Mouse (Mus musculus) hindbrain, embryonic 13.5 days (tissue): ENCODE measurements at regions not wholly inside any gene's neighbourhood (a gene's known extent, or its start where the extent isn't known, plus 50 kb on each side); places are given as distances from the start of the nearest gene placed in this dataset.
A peak's percentile ranks its signal among the peaks of the same experiment; 100 is the strongest.

Experiments used
- ATAC-seq: fragments of 200-750 bp; cut with Nextera tagmentation; 2 replicates; pipeline ENCODE4 v1.8.0; 2017; ENCODE audit warnings: moderate TSS enrichment; ENCODE audit not compliant: low FRiP score
- H3K27ac ChIP-seq: fragments of 300-500 bp; sonication (generic); 2 replicates; pipeline ENCODE4 v1.5.1; 2015; ENCODE audit warnings: inconsistent platforms, mild to moderate bottlenecking, moderate library complexity
- H3K27me3 ChIP-seq: fragments of 300-500 bp; sonication (generic); 2 replicates; pipeline ENCODE4 v1.6.1; 2015; ENCODE audit warnings: mild to moderate bottlenecking, inconsistent platforms
- H3K36me3 ChIP-seq: fragments of 300-500 bp; sonication (generic); 2 replicates; pipeline ENCODE4 v1.6.1; 2015; ENCODE audit warnings: mild to moderate bottlenecking, inconsistent platforms
- H3K4me1 ChIP-seq: fragments of 300-500 bp; sonication (generic); replicated peaks from 2 replicates; pipeline ENCODE4 v1.6.1; 2015; ENCODE audit warnings: inconsistent platforms
- H3K4me2 ChIP-seq: fragments of 300-500 bp; sonication (generic); 2 replicates; pipeline ENCODE4 v1.6.1; 2015; ENCODE audit warnings: inconsistent platforms, mild to moderate bottlenecking, moderate library complexity
- H3K4me3 ChIP-seq: fragments of 300-500 bp; sonication (generic); 2 replicates; pipeline ENCODE4 v1.5.1; 2015; ENCODE audit warnings: mild to moderate bottlenecking, inconsistent platforms
- H3K9ac ChIP-seq: fragments of 300-500 bp; sonication (generic); 2 replicates; pipeline ENCODE4 v1.6.1; 2015; ENCODE audit warnings: mild to moderate bottlenecking, inconsistent platforms
- H3K9me3 ChIP-seq: fragments of 300-500 bp; sonication (generic); 2 replicates; pipeline ENCODE4 v1.6.1; 2016; ENCODE audit warnings: inconsistent platforms
- WGBS: fragments of 180-500 bp; shearing (Covaris S2); methylation state at CpG from one replicate; pipeline ENCODE4 v1.1.7; 2015; 5-methylcytosine and 5-hydroxymethylcytosine counted together

DNA sequence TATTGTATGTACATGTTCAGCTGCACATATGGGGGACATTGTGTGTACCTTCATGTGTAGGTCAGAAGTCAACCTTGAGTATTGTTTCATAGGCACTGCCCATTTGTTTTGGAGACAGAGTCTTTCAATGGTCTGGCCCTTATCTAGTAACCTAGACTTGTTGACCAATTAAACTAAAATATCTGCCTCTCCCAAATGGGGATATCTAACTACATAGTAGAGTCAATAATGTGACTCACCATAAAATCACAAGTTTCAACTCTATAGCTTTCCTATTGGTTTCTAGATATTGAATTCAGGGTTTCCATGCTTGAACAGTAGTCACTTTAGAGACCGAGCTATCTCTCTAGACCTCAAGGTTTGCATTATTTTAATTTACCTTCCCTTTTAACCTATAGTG lies 174.0 kb upstream of the Celf2 start:
- no peak overlapping the region for H3K27ac ChIP-seq
- WGBS, result 95% methylated on average over 1 of the region's 1 CpGs
- no peaks in the 10 kb centered on the region for H3K36me3 ChIP-seq
- no peaks in the 10 kb centered on the region for H3K4me1 ChIP-seq
- H3K9me3 ChIP-seq, result no peaks in the 10 kb centered on the region
- H3K9ac ChIP-seq, result no peak overlapping the region
- H3K27me3 ChIP-seq, result no peaks in the 10 kb centered on the region
- no peak for ATAC-seq
- no peak overlapping the region for H3K4me2 ChIP-seq
- H3K4me3 ChIP-seq, result no peak overlapping the region

DNA sequence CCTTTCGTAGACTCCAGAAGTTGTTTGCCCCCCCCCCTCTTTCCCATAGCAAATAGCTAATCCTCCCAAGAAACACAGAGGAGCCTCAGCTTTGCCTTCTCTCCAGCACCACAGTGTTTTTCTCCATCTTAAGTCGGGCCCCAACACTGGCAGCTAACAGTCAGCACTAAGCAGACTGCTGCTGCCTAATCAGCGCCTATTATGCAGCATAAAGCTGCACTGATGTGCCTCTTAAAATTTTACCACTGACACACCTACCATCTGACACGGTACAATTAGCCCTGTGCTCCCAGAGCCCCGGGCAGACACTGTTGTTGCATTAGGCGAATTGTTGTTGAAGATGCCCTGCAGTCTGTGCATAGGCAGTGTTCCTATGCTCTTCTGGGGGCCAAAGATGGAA lies 131.5 kb upstream of the Celf2 start:
- no peak for ATAC-seq
- Histone ChIP-seq H3K9me3 (no peaks in the 10 kb centered on the region), H3K27me3 (no peaks in the 10 kb centered on the region), H3K27ac (no peak overlapping the region), H3K4me2 (no peak overlapping the region), H3K4me3 (no peak overlapping the region), H3K4me1 (peaks cover 6% of the 10 kb centered on the region; the same call in 1 of the 2 replicates), H3K36me3 (no peaks in the 10 kb centered on the region), H3K9ac (no peak overlapping the region)
- 68% methylated on average over 6 of the region's 6 CpGs for WGBS

DNA sequence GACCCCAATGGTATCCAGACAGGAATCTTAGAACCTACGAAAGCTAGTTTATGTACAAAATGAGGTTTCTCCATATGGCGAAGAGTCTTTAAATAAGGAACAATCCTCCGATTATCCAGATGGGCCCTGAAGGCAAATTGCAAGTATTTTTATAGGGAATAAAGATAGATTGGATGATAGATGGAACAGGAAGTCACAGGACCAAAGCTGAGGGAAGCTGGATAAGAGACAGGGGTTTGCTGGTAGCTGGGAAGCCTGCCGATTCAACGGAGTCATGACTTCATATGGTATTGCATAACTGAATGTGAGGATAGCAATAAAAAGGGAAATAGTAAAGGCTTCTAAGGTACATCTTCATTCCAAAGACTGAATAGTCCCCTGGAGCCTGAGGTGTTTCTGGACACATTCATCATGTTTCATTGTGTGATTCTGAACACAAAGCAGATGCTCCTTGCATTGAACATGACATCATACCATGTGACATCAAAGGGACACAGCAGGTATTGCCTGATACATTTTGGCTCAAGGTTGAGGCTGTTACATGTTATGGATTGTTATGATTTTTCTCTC lies 113.4 kb upstream of the Celf2 start:
- no peak overlapping the region for H3K4me3 ChIP-seq
- H3K27ac ChIP-seq, result no peak overlapping the region
- no peaks in the 10 kb centered on the region for H3K4me1 ChIP-seq
- H3K27me3 ChIP-seq, result no peaks in the 10 kb centered on the region
- H3K9ac ChIP-seq, result no peak overlapping the region
- no peaks in the 10 kb centered on the region for H3K9me3 ChIP-seq
- no peak overlapping the region for H3K4me2 ChIP-seq
- H3K36me3 ChIP-seq, result no peaks in the 10 kb centered on the region
- 93% methylated on average over 5 of the region's 5 CpGs for WGBS
- ATAC-seq, result no peak

DNA sequence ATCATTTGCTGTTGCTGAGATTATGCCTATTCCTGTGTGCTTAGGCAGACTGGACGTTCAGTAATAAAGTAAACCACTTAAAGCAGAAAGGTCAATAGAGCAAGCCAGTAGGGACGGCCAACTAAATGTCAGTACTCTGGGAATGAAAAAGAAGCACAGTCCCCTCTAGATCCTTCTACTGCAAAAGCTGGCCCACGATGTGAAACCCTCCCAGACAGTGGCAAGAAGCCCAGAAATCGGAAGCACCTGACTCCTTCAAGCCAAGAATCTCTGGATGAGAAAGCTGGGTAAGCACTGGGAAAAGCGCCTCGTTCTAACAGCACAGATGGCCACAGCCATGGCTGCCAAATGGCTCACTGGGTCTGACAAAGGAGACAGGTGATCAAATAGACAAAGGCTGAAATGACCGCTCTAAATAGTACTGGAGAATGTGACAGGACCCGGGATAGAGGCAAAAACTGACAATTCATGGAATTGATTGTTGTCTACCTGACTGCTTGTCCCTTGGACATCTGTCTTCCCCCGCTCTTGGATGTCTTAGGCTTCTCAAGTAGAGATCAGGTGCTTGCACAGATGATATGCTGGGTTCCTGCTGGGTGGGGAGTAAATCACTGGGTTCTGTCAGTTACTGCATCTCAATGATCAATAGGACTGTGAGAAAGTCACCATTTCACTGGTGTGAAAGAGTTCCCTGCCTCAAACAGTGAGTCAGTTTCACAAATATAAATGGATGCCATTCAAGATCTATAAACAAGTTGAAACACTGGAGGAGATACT lies 110.7 kb upstream of the Celf2 start:
- H3K9ac ChIP-seq, result no peak overlapping the region
- no peaks in the 10 kb centered on the region for H3K4me1 ChIP-seq
- H3K4me2 ChIP-seq, result no peak overlapping the region
- 73% methylated on average over 9 of the region's 9 CpGs for WGBS
- H3K4me3 ChIP-seq, result no peak overlapping the region
- ATAC-seq, result 0 out of 2 replicates have a peak, but pooled peaks have one; percentile 46
- H3K27me3 ChIP-seq, result no peaks in the 10 kb centered on the region
- H3K36me3 ChIP-seq, result no peaks in the 10 kb centered on the region
- no peaks in the 10 kb centered on the region for H3K9me3 ChIP-seq
- H3K27ac ChIP-seq, result no peak overlapping the region

DNA sequence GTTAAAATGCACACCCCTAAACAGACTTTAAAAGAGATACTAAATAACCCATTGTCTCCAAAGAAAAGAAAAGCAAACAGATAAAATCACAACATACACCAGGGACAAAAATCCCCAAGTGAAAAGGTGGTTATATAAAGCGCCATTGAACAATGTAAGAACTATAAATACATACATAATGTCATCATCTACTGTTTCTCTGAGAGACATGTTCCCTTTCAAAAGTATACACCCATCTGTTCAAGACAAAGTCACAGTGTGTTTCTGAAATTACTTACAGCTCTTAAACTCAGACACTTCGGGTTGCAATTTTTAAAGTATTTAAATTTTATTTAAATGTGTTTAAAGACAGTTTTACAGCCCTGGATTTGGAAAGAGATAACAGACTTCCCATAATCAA lies 68.8 kb upstream of the Celf2 start:
- Histone ChIP-seq H3K4me1 (no peaks in the 10 kb centered on the region), H3K4me2 (no peak overlapping the region), H3K4me3 (no peak overlapping the region), H3K9me3 (no peaks in the 10 kb centered on the region), H3K36me3 (no peaks in the 10 kb centered on the region), H3K9ac (no peak overlapping the region), H3K27me3 (no peaks in the 10 kb centered on the region), H3K27ac (no peak overlapping the region)
- ATAC-seq, result no peak
- WGBS, result 87% methylated on average over 2 of the region's 2 CpGs
